Mouse (Mus musculus): ENCODE data around the gene Trio.

The Trio gene

DNA sequence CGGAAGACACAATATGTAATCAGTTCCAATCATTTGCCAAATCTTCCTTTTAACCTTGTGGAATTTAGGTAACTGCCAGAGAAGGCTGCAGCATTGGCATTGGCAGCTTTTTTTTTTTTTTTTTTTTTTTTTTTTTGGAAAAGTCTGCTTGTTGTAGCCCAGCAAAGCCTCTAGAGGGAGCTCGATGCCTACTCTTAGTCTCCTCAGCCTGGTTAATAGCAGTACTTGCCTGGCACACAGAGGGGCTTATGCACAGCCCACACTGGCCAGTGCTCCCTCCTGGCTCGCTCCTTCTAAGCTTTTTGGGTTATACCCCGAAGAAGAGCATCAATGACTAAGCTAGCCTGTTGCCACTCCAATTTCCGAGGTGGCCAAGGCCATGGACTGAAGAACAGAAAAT lies 106.1 kb downstream of the Trio start:
- peak; percentile 66 to 72 for DNase-seq

DNA sequence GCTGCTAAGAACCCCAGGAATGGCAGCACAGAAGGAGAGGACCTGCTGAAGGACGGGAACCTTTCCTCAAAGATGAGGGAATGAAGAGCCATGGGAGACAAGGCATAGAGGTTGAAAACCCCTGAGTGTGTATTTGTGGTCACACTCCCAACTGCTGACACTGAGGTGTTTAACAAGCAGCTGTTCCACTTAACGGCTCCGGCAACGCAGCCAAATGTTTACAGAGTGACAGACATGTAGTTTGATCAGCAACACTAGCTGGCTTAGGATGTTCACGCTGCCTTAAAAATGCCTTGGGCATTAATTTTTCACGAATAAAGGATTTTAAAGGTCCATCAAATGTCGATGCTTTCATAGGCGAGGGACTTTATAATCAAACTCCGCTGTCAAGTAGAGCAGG lies 106.8 kb downstream of the Trio start:
- no peak for DNase-seq

DNA sequence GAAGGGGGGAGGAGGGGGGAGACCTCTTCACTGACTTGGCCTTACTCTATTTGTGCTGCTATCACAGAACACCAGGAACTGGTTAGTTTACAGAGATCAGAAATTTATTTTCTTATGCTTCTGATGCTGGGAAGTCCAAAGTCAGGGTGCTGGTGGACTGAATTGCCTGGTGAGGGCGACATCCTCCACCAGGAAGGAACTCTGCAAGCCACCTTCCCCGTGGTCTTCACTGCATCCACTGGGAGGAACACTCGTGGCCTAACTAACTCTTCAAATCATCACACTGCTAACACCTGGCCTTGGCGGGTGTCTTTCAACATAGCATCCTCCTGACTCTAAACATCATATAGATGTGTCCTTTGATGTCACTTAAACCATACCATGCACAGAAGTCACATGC lies 109.4 kb downstream of the Trio start:
- DNase-seq: no peak

DNA sequence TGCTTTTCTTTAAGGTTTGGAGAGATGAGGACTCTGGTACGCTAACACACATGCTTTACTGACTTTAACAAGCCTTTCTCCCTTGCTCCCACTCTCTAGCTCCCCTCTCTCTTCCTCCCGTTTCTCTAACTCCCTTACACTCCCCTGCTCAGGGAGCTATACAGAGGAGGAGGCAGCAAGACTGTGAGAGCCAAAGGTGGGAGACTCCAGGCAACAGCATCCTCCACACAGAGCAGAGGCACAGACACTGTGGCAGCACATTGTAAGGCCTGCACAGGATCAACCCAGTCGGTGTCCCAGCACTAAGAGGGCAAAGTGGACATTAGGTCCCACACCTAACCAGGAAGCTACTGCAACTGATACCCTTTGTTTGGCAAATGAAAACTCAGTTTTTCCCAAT lies 112.6 kb downstream of the Trio start:
- DNase-seq: no peak

DNA sequence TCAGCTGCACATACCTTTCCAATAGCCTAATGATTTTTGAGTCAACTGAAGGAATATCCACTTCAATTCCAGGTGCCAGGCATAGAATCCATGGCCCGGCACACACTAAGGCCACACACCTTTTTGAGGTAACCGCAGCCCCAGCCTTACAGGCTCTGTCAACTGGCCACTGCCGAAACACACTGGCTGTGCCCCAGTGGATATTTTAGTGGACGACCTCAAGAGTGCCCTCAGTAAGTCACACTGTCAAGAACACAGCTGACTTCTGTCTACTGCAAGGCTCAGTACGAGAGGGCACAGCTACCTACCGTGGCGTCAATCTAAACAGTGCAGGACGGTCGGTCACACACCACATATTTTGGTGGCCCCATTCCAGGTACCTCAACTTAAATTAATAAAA lies 114.5 kb downstream of the Trio start:
- no peak for DNase-seq

DNA sequence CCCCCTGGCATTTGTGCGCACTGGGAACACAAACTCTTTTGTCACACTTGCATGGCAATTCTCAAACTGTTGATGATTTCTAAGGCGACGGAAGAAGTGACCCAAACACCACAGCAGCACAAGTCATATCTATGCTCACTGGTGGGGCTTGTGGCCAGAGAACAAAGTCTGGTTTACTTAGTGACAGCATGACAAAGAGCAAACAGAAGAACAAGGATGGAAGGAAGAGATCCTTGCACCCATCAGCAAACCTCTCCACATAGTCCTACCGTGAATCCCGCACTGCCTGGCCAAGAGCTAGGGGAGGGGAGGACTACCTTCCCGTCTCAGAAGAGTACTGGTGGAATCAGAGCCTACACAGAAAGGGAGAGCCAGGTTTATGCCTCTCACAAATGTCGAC lies 115.5 kb downstream of the Trio start:
- no peak for DNase-seq

DNA sequence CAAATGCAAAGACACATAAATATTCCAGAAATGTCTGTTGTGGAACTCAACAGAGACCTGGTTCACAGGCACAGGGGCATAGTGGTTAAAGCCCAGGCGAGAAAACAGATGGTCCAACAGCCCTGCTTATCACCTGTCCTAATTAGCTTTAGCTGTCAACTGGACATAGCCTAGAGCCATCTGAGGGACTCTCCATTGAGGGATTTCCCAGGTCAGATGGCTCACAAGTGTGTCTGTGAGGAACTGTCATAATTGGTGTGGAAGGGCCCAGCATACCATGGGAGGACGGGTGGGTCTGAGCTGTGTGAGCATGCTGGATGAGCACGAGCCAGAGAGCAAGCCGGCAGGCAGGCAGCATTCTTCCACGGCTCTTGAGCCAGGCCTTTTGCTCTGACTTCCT lies 118.0 kb downstream of the Trio start:
- DNase-seq: no peak

DNA sequence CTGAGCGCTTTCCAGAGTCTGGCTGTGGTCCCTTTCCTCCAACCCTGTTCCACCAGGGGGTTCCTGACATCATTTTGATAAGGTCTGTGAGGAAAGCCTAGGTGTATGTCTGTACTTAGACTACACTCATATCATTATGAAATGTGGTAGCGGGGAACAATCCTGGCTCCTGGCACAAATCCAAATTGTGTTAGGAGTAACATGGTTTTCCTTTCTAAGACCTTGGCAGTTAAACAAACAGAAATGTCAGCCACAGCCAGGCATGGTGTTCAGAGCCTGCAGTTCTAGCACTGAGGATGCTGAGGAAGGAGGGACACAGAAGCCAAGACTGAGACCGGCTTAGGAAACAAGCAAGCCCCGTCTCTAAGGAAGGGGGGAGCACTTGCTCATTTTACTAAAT lies 119.2 kb downstream of the Trio start:
- no peak for DNase-seq

DNA sequence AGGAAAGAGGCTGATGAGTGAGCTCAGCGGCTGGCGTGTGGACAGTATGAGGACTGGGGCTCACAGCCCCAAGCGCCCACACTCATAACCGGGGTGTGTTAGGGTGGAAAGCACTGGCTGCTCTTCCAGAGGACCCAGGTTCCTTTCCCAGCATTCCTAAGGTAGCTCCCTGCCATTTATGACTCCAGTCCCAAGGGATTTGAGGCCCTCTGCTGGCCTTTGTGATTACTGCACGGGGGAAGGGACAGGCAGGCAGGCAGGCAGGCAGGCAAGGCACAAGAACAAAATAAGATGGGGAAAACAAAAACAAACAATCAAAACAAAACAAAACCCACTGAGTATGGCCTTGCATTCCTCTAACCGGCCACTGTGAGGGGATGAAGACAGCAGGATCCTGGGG lies 120.3 kb downstream of the Trio start:
- peak; percentile 74 to 77 for DNase-seq

DNA sequence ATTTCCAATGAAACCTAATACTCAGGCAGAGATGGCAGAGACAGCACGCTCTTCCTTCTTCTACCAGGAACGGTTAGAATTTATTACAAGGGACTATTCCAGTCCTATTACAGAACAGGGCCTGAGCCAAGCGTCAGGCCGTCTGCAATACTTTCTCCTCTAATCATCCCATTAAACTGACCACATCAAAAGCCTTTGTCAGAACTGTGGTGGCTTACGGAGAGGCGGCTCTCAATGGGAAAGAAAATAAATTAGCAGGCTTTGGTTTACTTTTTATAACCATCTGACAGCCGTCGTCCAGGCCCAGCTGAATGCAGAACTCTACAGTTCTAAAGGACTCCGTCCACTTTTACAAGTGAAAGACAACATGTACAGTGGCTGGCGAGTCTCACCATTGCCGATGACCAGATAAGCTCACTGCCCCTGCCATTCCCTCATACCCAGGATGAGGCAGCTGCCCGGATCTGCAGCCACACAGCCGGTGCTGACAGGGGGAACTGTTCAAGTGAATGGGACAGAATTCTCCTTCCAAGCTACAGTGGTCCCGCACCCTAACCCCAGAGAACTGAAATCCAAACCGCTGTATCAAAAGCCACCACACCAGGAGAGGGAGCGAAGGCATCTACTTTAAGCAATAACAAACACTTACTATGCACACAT lies 121.2 kb downstream of the Trio start:
- no peak for DNase-seq

DNA sequence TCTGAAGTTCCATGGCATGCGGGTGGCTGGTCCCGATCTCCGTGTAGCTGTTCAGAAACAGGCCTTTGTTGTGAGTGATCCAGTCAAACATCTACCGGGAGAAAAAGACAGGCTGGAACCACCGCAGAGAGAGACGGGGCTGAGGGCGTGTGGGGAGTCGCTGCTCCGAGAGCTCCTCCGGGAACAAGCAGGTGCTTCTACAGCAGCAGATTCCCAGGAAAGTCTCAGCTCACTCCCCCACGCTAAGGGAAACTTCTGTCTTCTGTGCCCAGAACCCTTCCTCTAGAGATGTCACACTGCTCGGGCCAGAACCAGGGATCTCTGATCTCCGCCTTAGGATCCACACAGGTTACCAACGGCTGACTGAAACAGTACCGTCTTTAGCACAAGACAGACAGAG lies 124.4 kb downstream of the Trio start:
- no peak for DNase-seq

DNA sequence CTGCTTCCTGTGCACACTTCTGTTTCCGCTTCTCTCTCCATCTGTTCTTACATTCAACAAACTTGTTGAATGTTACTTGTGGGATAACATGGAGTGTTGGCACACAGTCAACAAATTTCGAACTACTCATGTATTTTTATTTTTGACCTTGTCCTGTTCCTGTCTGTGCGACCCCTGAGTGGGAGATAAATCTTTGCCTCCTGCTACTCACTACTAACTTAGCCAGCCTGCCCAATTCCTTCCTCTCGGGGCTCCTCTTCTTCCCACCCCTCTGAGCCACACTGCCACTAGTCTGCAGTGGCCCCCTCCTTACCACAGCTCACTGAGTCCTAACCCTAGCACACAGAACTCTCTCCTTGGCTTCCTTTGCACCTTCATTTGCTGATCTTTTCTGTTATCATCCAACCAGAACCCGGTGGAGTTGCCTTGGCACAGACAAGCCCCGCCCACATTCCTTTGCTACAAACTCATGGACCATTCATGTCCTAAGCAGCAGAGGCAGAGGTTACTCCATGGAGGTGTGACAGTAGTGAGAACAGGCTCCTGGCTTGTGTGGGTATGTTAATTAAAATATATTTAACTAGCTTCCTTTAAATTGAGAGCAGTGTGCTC lies 126.7 kb downstream of the Trio start:
- DNase-seq: peak; percentile 28 to 54

DNA sequence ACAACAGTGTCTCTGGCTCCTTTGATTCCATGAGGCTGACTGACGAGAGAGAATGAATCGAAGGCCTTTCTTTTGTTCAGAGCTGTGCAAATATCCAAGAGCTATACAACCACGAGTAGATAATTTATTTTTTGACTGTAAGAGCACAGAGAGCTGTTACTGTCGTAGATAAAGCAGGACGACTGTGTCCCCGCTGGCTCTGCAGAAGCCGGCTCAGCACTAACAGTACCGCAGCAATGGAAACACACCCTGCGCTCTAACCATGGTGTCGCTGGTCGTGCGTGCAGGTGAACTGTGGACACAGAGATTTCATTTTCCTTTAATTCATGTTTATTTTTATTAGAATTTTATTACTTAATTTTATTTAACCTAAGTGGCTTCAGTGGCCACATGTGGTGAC lies 131.5 kb downstream of the Trio start:
- DNase-seq: no peak

DNA sequence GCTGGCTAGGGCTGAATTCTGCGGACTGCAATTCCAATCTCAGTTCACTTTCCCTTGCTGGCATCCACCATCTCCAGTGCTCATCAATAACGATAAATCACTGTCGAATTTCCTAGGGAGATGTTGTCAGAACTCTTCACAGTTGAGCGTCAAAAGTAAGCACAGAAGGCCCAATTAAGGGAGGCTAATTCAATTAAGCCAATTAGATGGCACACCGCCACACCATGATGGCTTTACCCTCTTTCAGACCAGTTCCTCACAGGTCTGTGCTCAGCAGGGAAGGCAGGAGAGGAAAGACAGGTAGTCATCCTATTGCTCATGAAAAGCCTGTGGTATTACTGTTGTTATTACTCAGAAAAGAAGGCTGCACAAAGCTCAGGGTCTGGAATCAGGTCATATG lies 133.6 kb downstream of the Trio start:
- no peak for DNase-seq

DNA sequence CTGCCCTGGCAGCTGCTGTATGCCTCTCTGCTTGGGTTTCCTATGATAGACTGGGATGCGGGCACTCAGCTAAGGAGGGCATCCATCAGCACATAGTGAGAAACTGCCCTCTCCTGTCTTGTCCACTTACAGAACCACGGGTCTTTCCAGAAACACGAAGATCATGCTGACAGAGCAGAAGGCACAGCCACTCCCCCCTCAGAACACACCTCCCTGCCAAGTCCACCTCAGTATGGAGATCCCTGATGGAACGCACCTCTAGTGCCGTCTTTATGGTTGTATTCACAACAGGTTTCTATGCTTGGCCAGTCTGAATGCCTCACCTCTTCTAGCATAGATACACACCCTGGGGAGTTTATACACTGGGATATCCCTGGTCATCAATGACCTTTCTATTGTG lies 135.0 kb downstream of the Trio start:
- no peak for DNase-seq

DNA sequence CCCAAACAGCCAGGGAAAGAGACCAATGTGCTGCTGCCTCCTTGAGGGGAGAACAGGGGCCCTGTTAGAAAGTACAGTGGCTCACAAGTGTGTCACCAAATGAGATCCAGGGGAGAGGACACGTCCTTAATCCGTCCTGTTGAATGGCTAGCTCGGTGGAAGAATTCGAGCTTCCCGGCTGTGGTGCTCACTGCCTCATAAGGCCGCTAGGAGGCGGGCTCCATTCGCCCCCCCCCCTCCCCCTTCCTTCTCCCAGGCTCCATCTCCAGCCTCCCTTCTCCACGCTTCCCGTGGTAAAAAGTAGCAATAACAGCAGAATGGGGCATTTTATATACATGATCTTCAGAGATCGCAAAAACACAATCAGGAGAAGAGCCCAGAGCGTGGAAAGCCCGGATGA lies 137.5 kb downstream of the Trio start:
- DNase-seq: no peak

DNA sequence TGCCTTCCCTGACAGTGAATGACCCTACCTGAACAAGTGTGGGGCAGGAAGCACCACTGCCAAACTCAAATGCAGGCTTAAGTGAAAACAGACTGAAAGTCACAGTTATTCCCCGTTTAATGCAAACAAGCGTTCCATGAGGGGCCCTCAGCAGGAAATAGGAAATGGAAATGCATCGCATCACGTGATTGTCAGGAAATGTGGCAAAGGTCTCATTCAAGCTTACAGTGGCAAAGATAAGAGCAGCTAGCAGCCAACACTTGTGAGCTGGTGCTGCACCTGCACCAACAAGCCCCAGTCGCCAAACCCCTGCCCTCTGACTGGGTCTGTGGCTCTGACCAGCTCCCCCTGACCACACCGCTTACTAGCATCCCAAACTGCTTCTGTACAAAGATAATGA lies 138.7 kb downstream of the Trio start:
- DNase-seq: no peak

DNA sequence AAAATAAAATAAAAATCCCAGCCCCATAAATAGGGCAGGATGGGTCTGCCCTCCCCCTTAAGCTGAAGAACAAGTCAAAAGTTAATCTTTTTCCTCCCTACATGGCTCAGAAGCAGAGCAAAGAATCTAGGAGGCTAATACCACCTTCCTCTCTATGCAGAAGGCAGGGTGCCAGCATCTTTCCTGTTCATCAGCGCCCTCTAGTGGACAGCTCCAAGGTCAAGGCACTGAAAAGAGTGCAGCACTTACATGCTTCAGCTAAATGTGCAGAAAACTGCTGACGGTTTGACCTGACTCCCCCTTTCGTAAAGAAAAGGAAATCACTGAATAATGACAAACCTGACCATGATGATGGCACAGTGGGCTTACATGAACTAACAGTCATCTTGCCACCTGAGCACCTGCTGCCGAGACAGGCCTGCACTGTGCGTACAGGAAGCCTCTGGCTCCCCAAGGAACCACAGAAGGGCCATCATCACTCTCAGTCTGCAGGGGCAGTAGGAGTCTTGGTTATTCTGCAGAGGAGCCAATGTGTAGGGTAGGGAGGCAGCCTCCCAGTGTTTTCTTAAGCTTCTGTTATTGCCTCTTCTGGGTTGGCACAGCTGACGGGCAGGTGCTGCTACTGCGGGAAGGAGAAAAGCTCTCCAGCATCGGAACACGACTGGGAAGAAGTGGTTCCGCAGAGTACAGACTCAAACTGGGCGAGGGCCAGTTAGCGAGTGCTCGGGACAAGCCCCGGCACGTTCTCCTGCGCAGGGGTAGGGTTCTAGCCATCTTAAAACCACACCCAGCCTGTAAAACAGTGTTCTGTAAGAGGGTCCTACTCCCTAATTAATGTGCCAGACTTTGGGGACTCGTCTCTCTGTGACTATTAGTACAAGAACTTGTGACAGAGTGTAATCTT lies 141.0 kb downstream of the Trio start:
- DNase-seq: peak; percentile 88

DNA sequence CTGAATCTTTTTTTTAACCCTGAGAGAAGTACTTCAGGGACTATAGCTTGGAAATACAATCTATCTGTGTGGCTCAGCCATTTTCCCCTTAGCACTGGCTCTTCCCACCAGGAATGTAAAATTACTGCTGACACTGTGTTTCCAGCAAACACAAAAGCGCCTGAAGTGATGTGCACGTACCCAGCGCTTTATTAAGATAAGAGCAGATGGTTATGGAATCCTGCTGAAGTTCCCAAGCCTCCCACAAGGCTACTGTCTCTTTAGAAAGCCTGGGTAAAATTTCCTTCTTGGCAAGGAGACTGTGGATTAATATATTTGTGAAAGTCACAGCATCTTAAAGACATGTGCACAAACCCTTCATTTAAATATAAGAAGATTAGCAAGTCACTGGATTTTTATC lies 141.8 kb downstream of the Trio start:
- no peak for DNase-seq

DNA sequence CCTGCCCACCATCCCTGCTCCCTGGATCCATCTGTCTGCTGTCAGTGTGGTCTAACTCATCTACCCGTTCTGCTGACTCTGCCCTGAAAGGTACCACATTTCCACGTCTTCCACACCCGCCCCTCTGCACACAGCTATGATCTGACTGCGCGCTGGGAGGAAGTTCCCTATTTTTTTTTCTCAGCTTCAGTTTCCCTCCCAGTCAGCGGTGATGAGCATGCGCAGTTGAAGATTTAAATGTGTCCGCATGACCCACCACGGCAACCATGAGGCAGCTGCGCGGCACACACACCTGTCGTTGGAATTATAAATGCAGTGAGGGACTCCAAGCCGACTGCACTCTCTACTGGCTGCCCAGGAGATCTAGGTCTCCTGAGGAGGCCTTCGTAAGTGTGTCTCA lies 142.8 kb downstream of the Trio start:
- DNase-seq: no peak

DNA sequence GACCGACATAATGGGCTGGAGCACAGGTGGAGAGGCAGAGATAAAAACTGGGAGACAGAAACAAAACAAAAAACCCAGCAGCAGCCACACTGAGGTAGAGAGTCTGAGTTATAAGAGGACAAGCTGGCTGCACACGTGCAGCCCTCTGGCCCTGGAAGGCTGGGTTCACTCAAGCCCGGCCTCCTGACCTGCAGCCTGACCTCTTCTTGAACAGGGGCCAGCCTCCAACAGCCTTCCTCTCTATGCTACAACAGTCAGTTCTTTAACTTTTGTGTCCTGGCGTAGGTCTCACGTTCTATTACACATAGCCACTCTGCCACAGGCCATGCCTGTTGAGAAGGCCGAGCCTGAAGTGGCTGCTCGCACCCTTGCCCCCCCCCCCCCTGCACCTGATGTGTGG lies 147.8 kb downstream of the Trio start:
- peak in 1 of 2 experiments; percentile 20 for DNase-seq

DNA sequence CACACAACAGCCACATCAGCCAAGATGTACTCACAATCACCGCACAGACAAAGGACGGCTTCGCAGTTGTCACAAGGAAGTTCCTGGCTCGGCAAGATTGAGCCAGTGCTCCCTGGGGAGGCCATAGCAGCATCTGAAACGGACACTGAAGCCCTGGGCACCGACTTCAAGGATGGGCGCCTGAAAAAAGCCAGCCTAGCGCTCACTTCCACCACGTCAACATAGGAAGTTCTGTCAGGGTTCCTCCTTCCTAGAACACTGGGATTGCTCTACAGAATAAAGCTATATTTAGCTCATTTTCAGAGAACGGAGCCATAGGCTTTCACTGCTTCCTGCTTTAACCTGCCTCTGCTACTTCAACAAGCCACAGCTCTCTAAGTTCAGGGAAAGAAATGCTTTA lies 149.3 kb downstream of the Trio start:
- peak; percentile 19 to 35 for DNase-seq

DNA sequence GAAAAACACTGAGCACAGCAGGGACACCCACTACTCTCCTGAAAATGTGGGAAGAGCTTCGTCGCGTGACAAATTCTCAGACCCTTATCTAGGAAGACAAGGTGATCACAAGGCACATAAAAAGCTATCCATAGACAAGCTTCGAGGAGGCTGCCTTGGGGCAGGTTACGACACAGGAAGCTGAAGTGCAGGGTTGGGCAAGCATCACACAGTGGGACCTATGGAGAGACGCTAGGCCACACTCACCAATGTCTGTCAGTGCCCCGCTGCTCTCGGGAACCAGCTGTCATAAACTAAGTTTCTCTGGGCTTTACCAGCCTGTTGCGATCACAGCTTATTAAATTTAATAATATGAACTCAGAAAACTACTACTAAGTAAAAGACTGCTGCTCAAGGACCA lies 149.9 kb downstream of the Trio start:
- DNase-seq: no peak

DNA sequence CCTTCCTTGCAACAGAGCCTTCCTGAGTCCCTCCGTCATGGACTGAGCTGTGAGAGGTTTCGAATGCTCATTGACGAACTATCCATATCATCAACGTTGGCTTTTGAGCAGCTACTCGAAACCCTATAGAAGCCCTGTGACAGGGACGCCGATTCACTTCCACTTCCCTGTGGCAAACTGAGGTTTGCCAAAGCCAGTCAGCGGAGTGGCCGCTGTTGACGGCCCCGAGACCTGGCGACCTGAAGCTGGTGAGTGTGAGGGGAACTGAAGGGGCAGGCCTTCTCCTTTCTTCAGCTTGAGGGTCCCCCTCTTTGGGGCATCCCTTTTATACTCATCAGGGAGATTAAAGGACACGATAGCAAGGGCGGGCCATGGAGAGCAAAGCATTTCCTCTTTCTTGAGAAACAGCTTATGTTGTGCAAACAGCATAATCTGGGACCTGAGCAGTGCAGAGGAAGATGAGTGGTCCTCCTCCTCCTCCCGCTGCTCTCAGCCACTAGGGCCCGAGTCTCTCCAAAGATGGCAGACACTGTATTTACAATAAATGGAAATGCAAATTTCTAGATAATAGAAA lies 151.8 kb downstream of the Trio start:
- DNase-seq: no peak

All from kidney, postnatal 4 days (tissue).